Mouse (Mus musculus) ES-E14 (cell line): Measurements from ENCODE around the gene Arhgef6.

Experiments
- CHD2 ChIP-seq: IDR thresholded peaks from 2 replicates; pipeline ENCODE4 v1.6.1; 2014; ENCODE audit warnings: mild to moderate bottlenecking, low read depth, low read length, inconsistent platforms
- MAFK ChIP-seq: IDR thresholded peaks from 2 replicates; pipeline ENCODE4 v1.6.1; 2014; ENCODE audit warnings: mild to moderate bottlenecking, low read depth, low read length, inconsistent platforms; ENCODE audit not compliant: insufficient read depth
- ZNF384 ChIP-seq: IDR thresholded peaks from 2 replicates; pipeline ENCODE4 v1.6.1; 2012; ENCODE audit warnings: low read depth, low read length, inconsistent platforms

- TF ChIP-seq CHD2 (no peak), ZNF384 (no peak), MAFK (no peak)
Measured at GRCm38 (mm10) chrX:57211876-57212275, 126.7 kb downstream of the Arhgef6 start, which contains the start of gene Cd40lg.
